Mouse (Mus musculus) lung, embryonic 15.5 days (tissue): ENCODE measurements around the gene Zfp747. TPM values are rescaled to one million over a fixed set of nuclear protein-coding genes. Genes with fewer than 3 reads are reported as not detected.
"Not testable (repeated sequence)": the region's sequence is repeated elsewhere in the genome, so short reads cannot be mapped to it uniquely, and the experiment has no call there.

Source experiments
- ATAC-seq: fragments of 200-750 bp; cut with Nextera tagmentation; 2 replicates; pipeline ENCODE4 v1.8.0; 2017; ENCODE audit warnings: moderate number of reproducible peaks, borderline replicate concordance; ENCODE audit not compliant: low FRiP score, low TSS enrichment; ENCODE audit errors: extremely low read depth
- H3K27ac ChIP-seq: fragments of 300-500 bp; sonication (generic); 2 replicates; pipeline ENCODE4 v1.5.1; 2015; ENCODE audit warnings: moderate library complexity, mild to moderate bottlenecking, inconsistent platforms
- H3K27me3 ChIP-seq: fragments of 300-500 bp; sonication (generic); 2 replicates; pipeline ENCODE4 v1.6.1; 2015; ENCODE audit warnings: inconsistent platforms
- H3K36me3 ChIP-seq: fragments of 300-500 bp; sonication (generic); 2 replicates; pipeline ENCODE4 v1.6.1; 2015; ENCODE audit warnings: inconsistent platforms
- H3K4me1 ChIP-seq: fragments of 300-500 bp; sonication (generic); 2 replicates; pipeline ENCODE4 v1.6.1; 2015; ENCODE audit warnings: inconsistent platforms
- H3K4me2 ChIP-seq: fragments of 300-500 bp; sonication (generic); 2 replicates; pipeline ENCODE4 v1.6.1; 2015; ENCODE audit warnings: inconsistent platforms, mild to moderate bottlenecking, moderate library complexity
- H3K4me3 ChIP-seq: fragments of 300-500 bp; sonication (generic); 2 replicates; pipeline ENCODE4 v1.5.1; 2015; ENCODE audit warnings: mild to moderate bottlenecking, inconsistent platforms
- H3K9ac ChIP-seq: fragments of 300-500 bp; sonication (generic); 2 replicates; pipeline ENCODE4 v1.6.1; 2015; ENCODE audit warnings: inconsistent platforms
- H3K9me3 ChIP-seq: fragments of 300-500 bp; sonication (generic); 2 replicates; pipeline ENCODE4 v1.6.1; 2016; ENCODE audit warnings: inconsistent platforms
- WGBS: fragments of 180-500 bp; shearing (Covaris S2); methylation state at CpG from one replicate; pipeline ENCODE4 v1.1.7; 2015; 5-methylcytosine and 5-hydroxymethylcytosine counted together
- polyA plus RNA-seq: library from polyadenylated mRNA; unstranded; fragments of >200 nt; fragmentation: Nextera tagmentation; extraction: Ambion mirVana; gene quantifications from 2 replicates; pipeline ENCODE4 v1.2.1, GENCODE M21; 2015

Gene Zfp747
- polyA plus RNA-seq, 1 experiment from 2014 or later, result 9.5 TPM

DNA sequence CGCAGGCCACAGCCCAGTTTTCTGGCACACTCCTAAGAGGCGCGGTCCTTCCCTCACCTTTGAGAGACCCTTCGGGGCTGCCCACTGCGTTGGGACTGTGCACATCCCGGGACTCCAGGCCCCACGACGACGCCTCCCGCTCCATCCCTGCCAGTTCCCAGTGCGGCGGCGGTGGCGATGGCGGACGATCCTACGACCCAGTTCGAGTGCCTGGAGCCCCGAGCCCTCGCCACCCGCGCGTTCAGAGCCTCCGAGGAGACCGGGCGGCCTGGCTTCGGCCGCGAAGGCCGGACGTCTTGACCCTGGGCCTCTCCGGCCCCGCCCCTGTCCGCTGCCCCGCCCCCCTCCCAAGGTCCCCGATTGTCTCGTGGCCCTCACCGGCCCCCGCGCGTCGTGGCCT, 30.8 kb downstream of the Zfp747 start:
- peak overlapping the region; percentile 82 for H3K4me2 ChIP-seq
- peak overlapping the region; percentile 97 for H3K4me3 ChIP-seq
- under 1% methylated on average over 42 of the region's 42 CpGs for WGBS
- peak; percentile 51 for ATAC-seq
- H3K27ac ChIP-seq, result peak overlapping the region; percentile 97
- H3K9ac ChIP-seq, result peak overlapping the region; percentile 98
- H3K9me3 ChIP-seq, result no peaks in the 10 kb centered on the region
- H3K27me3 ChIP-seq, result no peaks in the 10 kb centered on the region
- peaks cover 25% of the 10 kb centered on the region for H3K4me1 ChIP-seq
- H3K36me3 ChIP-seq, result peaks cover 26% of the 10 kb centered on the region

DNA sequence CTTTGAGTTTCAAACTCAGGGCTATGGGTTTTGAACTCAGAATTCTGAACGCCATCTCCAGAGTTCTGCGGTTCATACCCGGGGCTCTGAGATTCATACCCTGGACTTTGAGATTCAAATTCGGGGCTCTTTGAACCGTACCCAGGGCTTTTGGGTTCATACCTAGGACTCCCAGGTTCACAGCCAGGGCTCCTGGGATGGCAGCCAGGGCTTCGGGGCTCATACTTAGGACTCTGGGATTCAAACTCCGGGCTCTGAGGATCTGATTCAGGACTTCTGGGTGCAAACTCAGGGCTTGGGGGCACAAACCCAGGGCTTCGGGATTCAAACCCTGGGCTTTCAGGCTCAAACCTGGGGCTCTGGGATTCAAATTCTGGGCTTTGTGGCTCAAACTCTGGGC, 31.5 kb downstream of the Zfp747 start:
- Histone ChIP-seq H3K27me3 (no peaks in the 10 kb centered on the region), H3K4me1 (peaks cover 25% of the 10 kb centered on the region), H3K36me3 (peaks cover 26% of the 10 kb centered on the region), H3K9ac (peak overlapping the region; percentile 98), H3K27ac (no peak overlapping the region), H3K4me2 (peak overlapping the region; percentile 82), H3K4me3 (peak overlapping the region; percentile 97), H3K9me3 (no peaks in the 10 kb centered on the region)
- no peak for ATAC-seq
- 85% methylated on average over 8 of the region's 8 CpGs for WGBS

- Histone ChIP-seq H3K27ac (no peak overlapping the region), H3K4me2 (no peak overlapping the region)
Measured at GRCm38 (mm10) chr7:127343351-127344019, 32.4 kb downstream of the Zfp747 start.

DNA sequence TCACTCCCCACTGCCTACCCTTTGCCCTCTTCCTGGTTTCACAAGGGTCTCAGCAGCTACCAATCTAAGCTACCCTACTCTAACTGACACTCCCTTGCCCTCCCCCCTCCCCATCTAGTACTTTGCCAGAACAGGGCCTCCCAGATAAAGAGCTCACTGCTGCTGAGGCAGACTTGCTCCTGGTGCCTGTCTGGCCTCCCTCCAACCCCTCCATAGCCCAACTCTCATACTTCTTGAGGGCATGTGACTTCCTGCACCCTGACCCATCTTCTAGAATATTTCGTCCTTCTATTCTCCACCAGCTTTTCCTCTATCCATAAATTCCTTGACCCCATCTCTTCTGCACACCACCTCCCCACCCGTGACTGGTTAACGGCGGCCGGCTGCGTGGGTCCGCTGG, 33.0 kb downstream of the Zfp747 start:
- WGBS, result 88% methylated on average over 7 of the region's 7 CpGs
- H3K4me2 ChIP-seq, result no peak overlapping the region
- no peaks in the 10 kb centered on the region for H3K27me3 ChIP-seq
- H3K4me1 ChIP-seq, result peaks cover 25% of the 10 kb centered on the region
- no peaks in the 10 kb centered on the region for H3K9me3 ChIP-seq
- no peak overlapping the region for H3K27ac ChIP-seq
- no peak for ATAC-seq
- no peak overlapping the region for H3K4me3 ChIP-seq
- H3K36me3 ChIP-seq, result peaks cover 26% of the 10 kb centered on the region
- no peak overlapping the region for H3K9ac ChIP-seq

More at GRCm38 (mm10) chr7:127343351-127344019, 32.4 kb downstream of the Zfp747 start:
- 90% methylated on average over 38 of the region's 38 CpGs for WGBS
- no peak for ATAC-seq
- Histone ChIP-seq H3K9me3 (no peaks in the 10 kb centered on the region), H3K9ac (no peak overlapping the region), H3K36me3 (peaks cover 26% of the 10 kb centered on the region), H3K27me3 (no peaks in the 10 kb centered on the region), H3K4me1 (peaks cover 25% of the 10 kb centered on the region), H3K4me3 (no peak overlapping the region)

DNA sequence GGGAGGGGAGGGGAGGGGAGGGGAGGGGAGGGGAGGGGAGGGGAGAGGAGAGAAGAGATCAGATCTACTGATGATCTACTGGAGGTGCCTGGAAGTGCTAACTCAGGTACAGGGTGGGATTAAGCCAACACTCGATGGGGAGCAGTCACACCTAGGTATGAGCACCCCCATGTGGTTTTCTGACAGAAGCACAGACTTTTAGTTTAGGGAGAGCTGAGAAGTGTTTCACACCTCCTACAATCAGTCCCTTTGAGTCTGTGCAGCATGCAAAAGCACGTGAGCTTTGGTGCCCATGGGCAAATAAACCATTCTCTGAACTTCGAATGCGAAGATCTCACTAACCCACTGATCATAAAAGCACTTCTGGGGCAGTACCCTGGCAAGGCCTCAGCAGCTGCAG, 33.5 kb downstream of the Zfp747 start:
- H3K36me3 ChIP-seq, result peaks cover 26% of the 10 kb centered on the region
- WGBS, result 60% methylated on average over 4 of the region's 4 CpGs
- no peak for ATAC-seq
- no peaks in the 10 kb centered on the region for H3K9me3 ChIP-seq
- H3K4me1 ChIP-seq, result peaks cover 25% of the 10 kb centered on the region
- H3K9ac ChIP-seq, result no peak overlapping the region
- H3K4me3 ChIP-seq, result no peak overlapping the region
- no peaks in the 10 kb centered on the region for H3K27me3 ChIP-seq
- H3K4me2 ChIP-seq, result no peak overlapping the region
- H3K27ac ChIP-seq, result no peak overlapping the region

- H3K4me2 ChIP-seq, H3K9me3 ChIP-seq, H3K4me3 ChIP-seq, H3K9ac ChIP-seq, H3K27ac ChIP-seq, ATAC-seq, H3K27me3 ChIP-seq: not testable (repeated sequence)
- Histone ChIP-seq H3K4me1 (peaks cover 21% of the 10 kb centered on the region), H3K36me3 (peaks cover 26% of the 10 kb centered on the region)
- 90% methylated on average over 6 of the region's 6 CpGs for WGBS
Measured at GRCm38 (mm10) chr7:127341861-127342260, 34.0 kb downstream of the Zfp747 start.

- ATAC-seq, result no peak
- no peak overlapping the region for H3K27ac ChIP-seq
- H3K9me3 ChIP-seq, result no peaks in the 10 kb centered on the region
- no peak overlapping the region for H3K4me3 ChIP-seq
- 97% methylated on average over 8 of the region's 8 CpGs for WGBS
- no peaks in the 10 kb centered on the region for H3K27me3 ChIP-seq
- H3K4me1 ChIP-seq, result peaks cover 18% of the 10 kb centered on the region
- H3K9ac ChIP-seq, result no peak overlapping the region
- H3K4me2 ChIP-seq, result no peak overlapping the region
- H3K36me3 ChIP-seq, result peaks cover 26% of the 10 kb centered on the region
Measured at GRCm38 (mm10) chr7:127341356-127341755, 34.5 kb downstream of the Zfp747 start.

DNA sequence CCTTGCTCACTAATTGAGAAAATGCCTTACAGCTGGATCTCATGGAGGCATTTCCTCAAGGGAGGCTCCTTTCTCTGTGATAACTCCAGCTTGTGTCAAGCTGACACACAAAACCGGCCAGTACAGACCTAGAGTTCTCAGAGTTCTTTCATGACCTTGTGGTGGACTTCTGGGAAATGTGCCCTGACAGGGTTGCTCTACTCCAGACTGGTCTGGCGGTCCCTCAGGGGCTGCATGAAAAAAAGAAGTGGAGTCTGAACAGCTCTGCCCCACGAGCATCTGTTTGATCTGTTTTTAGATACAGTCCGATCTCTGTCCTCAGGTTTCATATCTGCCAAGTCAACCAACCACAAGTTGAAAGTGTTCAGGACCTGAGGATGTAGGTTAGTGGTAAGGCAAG, 38.2 kb downstream of the Zfp747 start:
- Histone ChIP-seq H3K9ac (no peak overlapping the region), H3K27ac (no peak overlapping the region), H3K4me3 (no peak overlapping the region), H3K9me3 (no peaks in the 10 kb centered on the region), H3K4me2 (no peak overlapping the region), H3K36me3 (0 out of 2 replicates have a peak, but pooled peaks cover 11% of the 10 kb centered on the region), H3K4me1 (no peaks in the 10 kb centered on the region), H3K27me3 (no peaks in the 10 kb centered on the region)
- no peak for ATAC-seq
- 60% methylated on average over 4 of the region's 4 CpGs for WGBS

- no peak for ATAC-seq
- Histone ChIP-seq H3K27ac (no peak overlapping the region), H3K9ac (no peak overlapping the region)
Measured at GRCm38 (mm10) chr7:127335604-127336003, 40.2 kb downstream of the Zfp747 start.

DNA sequence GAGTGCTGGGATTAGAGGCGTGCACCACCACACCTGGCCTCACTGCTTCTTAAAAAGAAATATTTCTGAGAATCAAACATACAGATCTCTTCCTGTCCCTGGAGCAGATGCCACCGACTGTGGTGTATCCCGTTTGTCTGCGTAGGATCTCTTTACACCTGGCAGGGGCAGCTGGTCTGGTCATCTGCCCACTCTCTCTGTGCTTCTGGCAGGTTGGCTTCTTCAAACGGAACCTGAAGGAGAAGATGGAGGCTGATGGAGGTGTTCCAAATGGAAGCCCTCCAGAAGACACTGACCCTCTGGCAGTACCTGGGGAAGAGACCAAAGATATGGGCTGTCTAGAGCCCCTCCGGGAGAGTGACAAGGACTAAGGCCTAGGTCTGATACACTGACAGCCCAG, 42.6 kb downstream of the Zfp747 start:
- Histone ChIP-seq H3K27me3 (no peaks in the 10 kb centered on the region), H3K36me3 (no peaks in the 10 kb centered on the region), H3K27ac (no peak overlapping the region), H3K4me2 (no peak overlapping the region), H3K4me3 (no peak overlapping the region), H3K4me1 (no peaks in the 10 kb centered on the region), H3K9ac (no peak overlapping the region), H3K9me3 (no peaks in the 10 kb centered on the region)
- 71% methylated on average over 6 of the region's 6 CpGs for WGBS
- no peak for ATAC-seq

More at GRCm38 (mm10) chr7:127335604-127336003, 40.2 kb downstream of the Zfp747 start:
- WGBS, result 68% methylated on average over 4 of the region's 4 CpGs
- H3K36me3 ChIP-seq, result no peaks in the 10 kb centered on the region
- H3K9me3 ChIP-seq, result no peaks in the 10 kb centered on the region
- no peaks in the 10 kb centered on the region for H3K27me3 ChIP-seq
- no peak overlapping the region for H3K4me2 ChIP-seq
- H3K4me1 ChIP-seq, result no peaks in the 10 kb centered on the region
- no peak overlapping the region for H3K4me3 ChIP-seq

DNA sequence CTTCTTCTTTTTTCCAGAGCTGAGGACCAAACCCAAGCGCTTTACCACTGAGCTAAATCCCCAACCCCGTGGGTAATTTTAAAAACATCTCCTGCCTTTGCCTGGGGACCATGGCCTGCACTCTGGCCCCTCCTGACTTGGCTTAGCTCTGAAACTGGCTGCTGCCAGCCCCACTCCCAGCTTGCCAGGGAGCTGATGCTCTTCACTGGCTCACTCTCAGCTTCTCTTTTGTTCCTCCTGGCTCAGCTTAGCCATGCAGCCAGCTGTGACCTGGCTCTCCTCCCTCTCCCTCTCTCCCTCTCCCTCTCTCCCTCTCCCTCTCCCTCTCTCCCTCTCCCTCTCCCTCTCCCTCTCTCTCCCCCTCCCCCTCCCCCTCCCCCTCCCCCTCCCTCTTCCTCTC, 49.2 kb downstream of the Zfp747 start:
- H3K4me3 ChIP-seq, result no peak overlapping the region
- H3K36me3 ChIP-seq, result no peaks in the 10 kb centered on the region
- H3K4me1 ChIP-seq, result no peaks in the 10 kb centered on the region
- H3K27me3 ChIP-seq, result no peaks in the 10 kb centered on the region
- H3K9ac ChIP-seq, result no peak overlapping the region
- WGBS, result 88% methylated on average over 2 of the region's 2 CpGs
- ATAC-seq, result no peak
- H3K4me2 ChIP-seq, result no peak overlapping the region
- no peak overlapping the region for H3K27ac ChIP-seq
- H3K9me3 ChIP-seq, result no peaks in the 10 kb centered on the region

DNA sequence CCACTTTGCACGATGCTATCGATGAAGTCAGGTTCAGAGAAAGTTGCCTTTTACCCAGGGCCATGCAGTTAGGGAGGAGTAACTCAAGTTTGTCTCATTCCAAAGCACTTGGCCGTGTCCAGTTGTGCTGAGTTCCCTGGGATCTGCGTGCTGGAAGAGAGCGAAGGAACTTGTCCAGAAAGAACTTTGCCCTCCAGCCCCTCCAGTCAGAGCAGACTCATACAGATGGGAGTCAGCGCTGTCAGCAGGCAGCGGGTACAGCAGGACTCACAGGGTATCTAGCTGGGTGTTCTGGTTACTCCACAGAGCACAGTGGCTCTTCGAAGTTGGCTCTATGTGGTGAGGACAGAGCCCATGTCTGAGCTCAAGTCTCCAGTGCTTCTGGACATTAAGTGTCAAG, 50.3 kb downstream of the Zfp747 start:
- ATAC-seq, result no peak
- H3K9me3 ChIP-seq, result no peaks in the 10 kb centered on the region
- H3K27ac ChIP-seq, result no peak overlapping the region
- no peaks in the 10 kb centered on the region for H3K27me3 ChIP-seq
- no peak overlapping the region for H3K4me2 ChIP-seq
- no peak overlapping the region for H3K9ac ChIP-seq
- no peaks in the 10 kb centered on the region for H3K36me3 ChIP-seq
- H3K4me3 ChIP-seq, result no peak overlapping the region
- no peaks in the 10 kb centered on the region for H3K4me1 ChIP-seq
- WGBS, result 82% methylated on average over 8 of the region's 8 CpGs

DNA sequence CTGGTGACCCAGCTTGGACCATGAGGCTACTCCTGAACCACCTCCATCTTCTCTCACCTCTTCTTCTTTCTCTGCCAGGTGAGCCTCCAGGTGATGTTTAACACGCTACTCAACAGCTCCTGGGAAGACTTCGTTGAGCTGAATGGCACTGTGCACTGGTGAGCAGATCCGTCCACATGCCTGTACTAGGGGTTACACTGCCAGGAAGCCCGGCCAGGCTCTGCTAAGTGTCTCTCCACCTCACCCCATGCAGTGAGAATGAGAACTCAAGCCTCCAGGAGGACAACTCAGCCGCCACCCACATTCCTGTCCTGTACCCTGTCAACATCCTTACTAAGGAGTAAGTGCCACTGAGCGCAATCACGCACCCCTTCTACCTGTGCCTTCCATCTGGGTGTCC, 50.9 kb downstream of the Zfp747 start:
- Histone ChIP-seq H3K27ac (no peak overlapping the region), H3K27me3 (no peaks in the 10 kb centered on the region), H3K4me1 (no peaks in the 10 kb centered on the region), H3K4me2 (no peak overlapping the region), H3K36me3 (no peaks in the 10 kb centered on the region), H3K9me3 (no peaks in the 10 kb centered on the region), H3K4me3 (no peak overlapping the region), H3K9ac (no peak overlapping the region)
- ATAC-seq, result no peak
- 65% methylated on average over 7 of the region's 7 CpGs for WGBS
